Mouse (Mus musculus) kidney, embryonic 14.5 days (tissue): ENCODE results near the gene Btf3l4. TPM values are rescaled to one million over a fixed set of nuclear protein-coding genes. Genes with fewer than 3 reads are reported as not detected.

Experiments used
- ATAC-seq: fragments of 200-750 bp; cut with Nextera tagmentation; 2 replicates; pipeline ENCODE4 v1.8.0; 2017; ENCODE audit warnings: moderate number of reproducible peaks, mild to moderate bottlenecking, moderate TSS enrichment, moderate library complexity; ENCODE audit not compliant: low FRiP score, low TSS enrichment
- H3K27ac ChIP-seq: fragments of 300-500 bp; sonication (generic); 2 replicates; pipeline ENCODE4 v1.5.1; 2014; ENCODE audit warnings: low read depth, mild to moderate bottlenecking, low read length, moderate library complexity, mixed read lengths
- H3K27me3 ChIP-seq: fragments of 300-500 bp; sonication (generic); 2 replicates; pipeline ENCODE4 v1.6.1; 2014; ENCODE audit warnings: mild to moderate bottlenecking, low read length; ENCODE audit not compliant: control insufficient read depth, insufficient read depth
- H3K36me3 ChIP-seq: fragments of 300-500 bp; sonication (generic); 2 replicates; pipeline ENCODE4 v1.6.1; 2014; ENCODE audit warnings: low read length, mixed read lengths; ENCODE audit not compliant: control insufficient read depth, insufficient read depth
- H3K4me1 ChIP-seq: fragments of 300-500 bp; sonication (generic); 2 replicates; pipeline ENCODE4 v1.6.1; 2014; ENCODE audit warnings: low read length, mixed read lengths; ENCODE audit not compliant: control insufficient read depth, insufficient read depth
- H3K4me2 ChIP-seq: fragments of 300-500 bp; sonication (generic); replicated peaks from 2 replicates; pipeline ENCODE4 v1.6.1; 2014; ENCODE audit warnings: low read depth, mild to moderate bottlenecking, low read length
- H3K4me3 ChIP-seq: fragments of 300-500 bp; sonication (generic); 2 replicates; pipeline ENCODE4 v1.5.1; 2014; ENCODE audit warnings: mild to moderate bottlenecking, low read length
- H3K9ac ChIP-seq: fragments of 300-500 bp; sonication (generic); 2 replicates; pipeline ENCODE4 v1.6.1; 2014; ENCODE audit warnings: low read depth, mild to moderate bottlenecking, low read length, moderate library complexity
- H3K9me3 ChIP-seq: fragments of 300-500 bp; sonication (generic); 2 replicates; pipeline ENCODE4 v1.6.1; 2016; ENCODE audit warnings: low read length; ENCODE audit not compliant: control insufficient read depth
- WGBS: fragments of 180-500 bp; shearing (Covaris S2); extraction: QIAGEN DNeasy Blood & Tissue Kit; methylation state at CpG from one replicate; pipeline ENCODE4 v1.1.7; 2014; 5-methylcytosine and 5-hydroxymethylcytosine counted together
- polyA plus RNA-seq: library from polyadenylated mRNA; unstranded; fragments of >200 nt; fragmentation: Nextera tagmentation; extraction: Ambion mirVana; gene quantifications from 2 replicates; pipeline ENCODE4 v1.2.1, GENCODE M21; 2014

The Btf3l4 gene
- polyA plus RNA-seq = 199 and 224 TPM in 2 replicates

DNA sequence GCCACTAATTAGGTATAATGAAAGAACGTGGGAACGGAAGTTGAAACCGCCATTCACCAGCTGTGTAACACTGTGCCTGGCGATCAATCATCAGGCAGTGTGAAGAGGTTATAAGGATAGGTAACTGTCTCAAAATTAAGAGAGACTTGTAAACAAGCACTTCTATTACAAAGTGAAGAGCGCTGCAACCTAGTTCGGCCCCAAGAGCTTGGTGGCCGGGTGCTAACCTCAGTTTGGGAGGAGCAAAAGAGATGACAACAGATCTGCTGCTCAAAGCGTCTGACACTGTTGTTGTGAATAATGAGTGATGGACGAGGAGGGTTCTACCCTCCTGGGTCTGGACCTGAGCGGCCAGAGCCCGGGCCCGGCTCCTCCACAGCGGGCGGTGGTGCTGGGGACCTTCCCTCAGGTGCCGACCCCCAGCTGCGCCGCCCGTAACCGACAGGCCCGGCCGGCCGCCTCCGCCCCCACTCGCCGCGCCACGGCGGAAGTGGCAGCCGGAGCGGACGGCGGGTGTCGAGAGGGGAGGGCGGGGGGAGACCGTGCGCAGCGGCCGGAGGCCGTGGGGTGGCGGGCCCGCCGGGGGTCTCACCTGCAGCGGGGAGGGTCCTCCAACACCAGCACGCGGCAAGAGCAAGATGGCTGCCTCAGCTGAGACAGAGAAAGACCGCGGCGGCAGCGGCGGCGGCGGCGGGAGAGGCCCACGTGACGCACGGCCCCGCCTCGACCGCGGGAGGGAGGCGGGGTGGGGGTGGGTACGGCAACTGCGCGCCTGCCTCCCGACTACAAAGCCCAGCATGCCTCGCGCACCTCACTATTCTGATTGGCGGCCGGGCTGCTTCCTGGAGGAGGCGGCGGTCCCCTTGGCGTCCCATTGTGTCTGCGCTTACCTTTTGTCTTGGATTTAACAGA lies at the start of gene Btf3l4:
Gene Btf3l4 (minus strand): TSS at position 699 of the 912 bp plus-strand sequence.
- Histone ChIP-seq H3K27me3 (no peaks in the 10 kb centered on the region), H3K9ac (peak within 1 kb of the TSS; percentile 98), H3K4me2 (peak within 1 kb of the TSS; percentile 81), H3K27ac (peak within 1 kb of the TSS; percentile 100), H3K4me1 (peaks cover 15% of the 10 kb centered on the region; the same call in 1 of the 2 replicates), H3K4me3 (peak within 1 kb of the TSS; percentile 98), H3K9me3 (no peaks in the 10 kb centered on the region), H3K36me3 (peaks cover 17% of the 10 kb centered on the region)
- under 1% methylated on average over 70 of the region's 73 CpGs for WGBS
- peak; percentile 95 for ATAC-seq

DNA sequence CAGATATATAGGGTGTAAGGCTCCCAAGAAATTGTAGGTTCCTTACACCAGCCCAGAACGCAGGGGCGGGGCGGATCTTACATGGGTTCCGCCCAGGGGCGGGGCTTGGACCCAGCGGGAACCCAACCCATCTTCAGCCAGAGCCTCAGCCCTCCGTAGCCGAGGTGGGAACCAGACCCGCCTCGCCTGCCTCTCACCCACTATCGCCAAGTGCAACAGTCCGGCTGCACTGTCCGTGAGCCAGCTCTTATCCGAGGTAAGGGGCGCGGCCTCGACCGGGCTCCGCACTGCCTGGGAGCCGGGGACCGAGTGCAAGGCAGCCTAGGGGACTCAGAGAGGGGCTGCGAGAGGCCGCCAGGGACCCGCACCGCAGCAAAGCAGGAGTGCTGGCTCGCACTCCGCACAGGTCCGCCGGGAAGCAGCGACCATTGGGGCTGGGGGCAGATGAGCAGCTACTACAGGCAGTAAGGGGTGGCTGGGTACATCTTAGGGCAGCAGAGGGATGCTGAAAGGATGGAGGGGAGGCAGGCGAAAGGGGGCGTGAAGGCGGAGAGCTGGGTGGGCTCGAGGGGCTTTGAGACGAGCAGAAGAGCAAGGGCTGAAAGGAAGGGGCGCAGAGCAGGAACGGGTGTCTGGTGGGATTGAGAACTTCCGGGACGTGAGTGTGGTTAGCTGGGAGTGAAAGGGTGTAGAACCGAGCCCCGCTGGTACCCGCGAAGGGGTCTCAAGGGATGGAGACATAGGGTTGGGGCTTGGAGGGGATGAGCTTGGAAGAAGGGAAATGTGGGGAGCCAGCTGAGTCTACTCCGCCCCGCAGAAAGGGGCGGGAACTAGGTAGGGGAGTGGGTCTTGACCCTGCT lies 45.8 kb upstream of the Btf3l4 start, which contains the start of gene Rab3b:
Gene Rab3b (plus strand): TSS at position 101 of the 860 bp plus-strand sequence.
- H3K9ac ChIP-seq = peak within 1 kb of the TSS; percentile 67
- peak; percentile 96 for ATAC-seq
- H3K4me2 ChIP-seq = peak within 1 kb of the TSS; percentile 97
- H3K9me3 ChIP-seq = no peaks in the 10 kb centered on the region
- H3K27me3 ChIP-seq = no peaks in the 10 kb centered on the region
- under 1% methylated on average over 46 of the region's 46 CpGs for WGBS
- H3K27ac ChIP-seq = no peak within 1 kb of the TSS
- no peaks in the 10 kb centered on the region for H3K36me3 ChIP-seq
- peak within 1 kb of the TSS; percentile 58 for H3K4me3 ChIP-seq
- no peaks in the 10 kb centered on the region for H3K4me1 ChIP-seq

DNA sequence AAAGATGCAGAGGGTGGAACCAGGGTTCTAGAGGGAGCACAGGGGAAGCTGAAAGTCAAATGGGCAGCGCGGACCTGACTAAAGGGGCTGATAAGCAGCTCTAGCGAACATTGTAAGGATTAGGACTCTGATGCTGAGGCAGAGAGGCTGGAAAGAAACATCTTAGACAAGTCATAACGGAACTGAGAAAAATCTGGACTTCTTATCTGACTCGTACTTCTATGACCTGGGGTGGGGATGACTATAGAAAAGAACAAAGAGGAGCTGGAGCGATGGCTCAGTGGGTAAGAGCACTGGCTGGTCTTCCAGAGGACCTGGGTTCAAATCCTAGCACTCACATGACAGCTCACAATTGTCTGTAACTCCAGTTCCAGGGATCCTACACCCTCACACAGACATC lies 44.5 kb upstream of the Btf3l4 start:
- Histone ChIP-seq H3K4me3 (no peak overlapping the region), H3K27me3 (no peaks in the 10 kb centered on the region), H3K4me2 (no peak overlapping the region), H3K9me3 (no peaks in the 10 kb centered on the region), H3K27ac (no peak overlapping the region), H3K4me1 (no peaks in the 10 kb centered on the region), H3K9ac (no peak overlapping the region), H3K36me3 (no peaks in the 10 kb centered on the region)
- WGBS = 81% methylated on average over 6 of the region's 6 CpGs
- no peak for ATAC-seq

DNA sequence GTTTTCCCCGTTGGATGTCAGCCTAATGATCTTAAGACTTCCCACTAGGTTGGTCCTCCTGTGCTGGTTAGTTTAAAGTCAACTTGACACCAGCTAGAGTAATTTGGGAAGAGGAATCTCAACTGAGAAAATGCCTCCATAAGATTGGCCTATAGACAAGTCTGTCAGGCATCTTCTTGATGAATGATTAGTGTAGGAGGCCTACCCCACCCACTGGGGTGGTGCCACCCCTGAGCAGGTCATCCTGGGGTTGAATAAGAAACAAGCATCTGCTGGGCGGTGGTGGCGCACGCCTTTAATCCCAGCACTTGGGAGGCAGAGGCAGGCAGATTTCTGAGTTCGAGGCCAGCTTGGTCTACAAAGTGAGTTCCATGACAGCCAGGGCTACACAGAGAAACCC lies 40.3 kb upstream of the Btf3l4 start:
- no peak overlapping the region for H3K4me3 ChIP-seq
- no peaks in the 10 kb centered on the region for H3K27me3 ChIP-seq
- no peak overlapping the region for H3K4me2 ChIP-seq
- 92% methylated on average over 5 of the region's 5 CpGs for WGBS
- H3K9ac ChIP-seq = no peak overlapping the region
- H3K36me3 ChIP-seq = no peaks in the 10 kb centered on the region
- H3K4me1 ChIP-seq = no peaks in the 10 kb centered on the region
- no peak overlapping the region for H3K27ac ChIP-seq
- H3K9me3 ChIP-seq = no peaks in the 10 kb centered on the region
- ATAC-seq = no peak

DNA sequence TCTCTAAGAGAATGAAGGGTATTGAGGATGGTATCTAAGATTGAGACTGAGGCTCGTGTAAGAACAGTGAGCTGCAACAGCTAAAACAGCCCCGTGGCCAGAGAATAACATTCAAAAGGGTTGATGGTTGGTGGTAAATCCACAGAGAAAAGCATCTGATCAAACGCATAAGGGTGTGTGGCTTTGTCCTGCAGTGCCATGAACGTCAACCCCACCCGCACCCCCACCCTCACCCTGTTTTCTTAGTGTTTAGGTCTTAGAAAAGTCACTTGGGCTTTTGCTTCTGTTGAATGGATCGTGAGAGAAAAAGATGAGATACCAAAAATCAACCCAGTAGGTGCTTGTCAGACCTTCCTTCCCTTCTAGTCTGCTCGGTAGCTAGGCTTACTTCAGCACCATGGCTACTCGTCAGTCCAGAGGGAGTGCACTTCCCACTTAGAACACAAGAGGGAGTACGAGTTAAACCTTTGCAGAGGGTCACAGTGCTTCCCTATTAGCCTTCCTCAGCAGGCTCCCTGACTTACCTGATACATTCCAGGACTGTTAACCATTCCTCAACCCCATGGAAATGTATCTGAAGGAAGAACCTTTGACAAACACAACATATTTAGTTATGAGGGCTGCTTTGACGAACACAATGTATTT lies 36.4 kb upstream of the Btf3l4 start:
- H3K4me2 ChIP-seq = no peak overlapping the region
- no peak overlapping the region for H3K4me3 ChIP-seq
- no peak overlapping the region for H3K27ac ChIP-seq
- no peaks in the 10 kb centered on the region for H3K9me3 ChIP-seq
- H3K27me3 ChIP-seq = no peaks in the 10 kb centered on the region
- ATAC-seq = peak; percentile 66; the same call in 1 of the 2 replicates
- no peak overlapping the region for H3K9ac ChIP-seq
- no peaks in the 10 kb centered on the region for H3K4me1 ChIP-seq
- no peaks in the 10 kb centered on the region for H3K36me3 ChIP-seq
- 39% methylated on average over 10 of the region's 10 CpGs for WGBS

DNA sequence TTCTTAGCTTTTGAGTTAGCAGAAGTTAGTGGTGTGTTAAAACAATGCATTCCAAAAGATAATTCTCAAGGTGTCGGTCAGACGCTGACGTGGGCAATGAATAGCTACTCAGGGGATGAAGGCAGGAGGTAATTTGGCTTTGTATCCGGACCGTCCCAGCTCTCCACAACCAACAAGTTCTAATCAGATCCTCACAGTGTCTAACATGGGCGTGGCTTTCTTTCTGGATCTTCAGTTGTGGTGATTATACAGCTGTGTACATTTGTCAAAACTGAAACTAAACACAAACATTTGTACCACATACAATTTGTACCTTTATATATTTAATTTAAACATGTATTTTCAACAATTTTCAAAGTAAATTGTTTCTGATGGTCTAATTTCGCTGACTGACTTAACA lies 33.4 kb upstream of the Btf3l4 start:
- Histone ChIP-seq H3K4me1 (no peaks in the 10 kb centered on the region), H3K4me3 (no peak overlapping the region), H3K9ac (no peak overlapping the region), H3K4me2 (no peak overlapping the region), H3K9me3 (no peaks in the 10 kb centered on the region), H3K27me3 (no peaks in the 10 kb centered on the region), H3K27ac (no peak overlapping the region), H3K36me3 (peaks cover 18% of the 10 kb centered on the region)
- 85% methylated on average over 7 of the region's 7 CpGs for WGBS
- ATAC-seq = no peak

DNA sequence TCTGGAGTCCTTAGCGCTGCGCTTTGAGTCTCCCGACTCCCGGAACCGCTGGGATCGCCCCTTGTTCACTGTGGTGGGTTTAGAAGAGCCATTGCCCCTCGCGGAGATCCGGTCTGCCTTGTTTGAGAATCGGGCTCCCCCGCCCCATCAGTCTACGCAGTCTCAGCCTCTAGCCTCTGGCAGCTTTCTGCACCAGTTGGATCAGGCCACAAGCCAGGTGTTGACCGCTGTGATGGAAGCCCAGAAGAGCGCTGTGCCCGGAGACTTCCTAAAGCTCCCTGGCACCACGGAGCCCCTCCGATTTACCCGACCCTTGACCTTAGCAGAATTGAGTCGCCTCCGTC lies 15.1 kb upstream of the Btf3l4 start, which contains the start of gene A730015C16Rik:
Gene A730015C16Rik (minus strand): TSS at position 115 of the 344 bp plus-strand sequence.
- H3K4me2 ChIP-seq = peak within 1 kb of the TSS; percentile 87
- 6% methylated on average over 20 of the region's 20 CpGs for WGBS
- H3K27me3 ChIP-seq = no peaks in the 10 kb centered on the region
- H3K9ac ChIP-seq = peak within 1 kb of the TSS; percentile 72
- peak within 1 kb of the TSS; percentile 94 for H3K27ac ChIP-seq
- peak within 1 kb of the TSS; percentile 94 for H3K4me3 ChIP-seq
- peaks cover 13% of the 10 kb centered on the region; the same call in 1 of the 2 replicates for H3K36me3 ChIP-seq
- no peaks in the 10 kb centered on the region for H3K9me3 ChIP-seq
- peak; percentile 29 for ATAC-seq
- H3K4me1 ChIP-seq = peaks cover 11% of the 10 kb centered on the region; the same call in 1 of the 2 replicates

DNA sequence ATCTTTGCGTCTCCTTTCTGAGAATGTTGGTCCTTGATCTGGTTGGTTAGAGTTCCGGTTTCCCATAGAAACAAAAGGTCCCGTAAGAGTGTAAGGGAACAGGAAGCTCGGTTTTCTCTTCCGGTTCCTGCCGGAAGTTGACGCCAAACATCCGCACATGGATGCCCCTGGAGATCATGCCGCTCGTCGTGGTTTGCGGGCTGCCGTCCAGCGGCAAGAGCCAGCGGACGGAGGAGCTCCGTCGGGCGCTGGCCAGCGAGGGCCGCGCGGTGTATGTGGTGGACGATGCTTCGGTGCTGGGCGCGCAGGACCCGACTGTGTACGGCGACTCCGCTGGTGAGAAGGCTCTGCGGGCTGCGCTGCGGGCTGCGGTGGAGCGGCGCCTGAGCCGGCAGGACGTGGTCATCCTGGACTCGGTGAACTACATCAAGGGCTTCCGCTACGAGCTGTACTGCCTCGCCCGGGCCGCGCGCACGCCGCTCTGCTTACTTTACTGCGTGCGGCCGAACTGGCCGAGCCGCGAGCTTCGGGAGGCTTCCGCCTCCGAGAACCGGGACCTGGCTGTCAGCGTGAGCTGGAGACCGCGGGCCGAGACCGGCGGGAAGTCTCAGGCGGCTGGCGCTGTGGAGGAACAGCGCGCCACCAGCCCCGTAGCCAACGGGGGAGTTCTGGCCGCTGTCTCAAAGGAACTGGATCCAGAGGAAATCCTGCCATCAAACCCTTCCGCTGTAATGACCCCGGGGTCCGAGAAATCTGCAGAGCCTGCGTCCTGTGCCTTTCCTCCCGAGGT lies 14.5 kb upstream of the Btf3l4 start, which contains the start of gene Kti12:
Gene Kti12 (plus strand): TSS at position 71 of the 790 bp plus-strand sequence.
- under 1% methylated on average over 77 of the region's 77 CpGs for WGBS
- Histone ChIP-seq H3K36me3 (peaks cover 13% of the 10 kb centered on the region; the same call in 1 of the 2 replicates), H3K9ac (peak within 1 kb of the TSS; percentile 72), H3K27ac (peak within 1 kb of the TSS; percentile 94), H3K4me2 (peak within 1 kb of the TSS; percentile 87), H3K27me3 (no peaks in the 10 kb centered on the region), H3K4me1 (peaks cover 11% of the 10 kb centered on the region; the same call in 1 of the 2 replicates), H3K4me3 (peak within 1 kb of the TSS; percentile 94), H3K9me3 (no peaks in the 10 kb centered on the region)
- peak; percentile 86 for ATAC-seq
